Mouse (Mus musculus) cerebellum, postnatal 14 days (tissue): Measurements from ENCODE around the gene H2-M2.
"Not testable (repeated sequence)": the region's sequence is repeated elsewhere in the genome, so short reads cannot be mapped to it uniquely, and the experiment has no call there.

Experiments
- DNase-seq, 2 experiments: peaks; one replicate each; pipeline ENCODE4 v3.0.0; 2021; ENCODE audit warnings: mixed read lengths in 2 of 2

Gene H2-M2

GRCm38 (mm10) chr17:37483452-37483851, at the start of gene H2-M2:
Gene H2-M2 (minus strand): TSS chr17:37483552.
- no peak for DNase-seq

- DNase-seq: not testable (repeated sequence)
Observed at GRCm38 (mm10) chr17:37525427-37525826, 42.1 kb upstream of the H2-M2 start.

- not testable (repeated sequence) for DNase-seq
Observed at GRCm38 (mm10) chr17:37524612-37525011, 41.3 kb upstream of the H2-M2 start.

GRCm38 (mm10) chr17:37507730-37508129, 24.4 kb upstream of the H2-M2 start, which contains the start of gene Olfr111:
Gene Olfr111 (plus strand): TSS chr17:37508030.
- no peak for DNase-seq

GRCm38 (mm10) chr17:37491930-37492518, 8.7 kb upstream of the H2-M2 start, which contains the start of gene Olfr110:
Gene Olfr110 (plus strand): TSS chr17:37492468.
- no peak for DNase-seq

- DNase-seq: no peak
Observed at GRCm38 (mm10) chr17:37458616-37459015, 24.7 kb downstream of the H2-M2 start, which contains the start of gene Olfr109. Gene Olfr109 (plus strand): TSS chr17:37458916.

GRCm38 (mm10) chr17:37445180-37445579, 38.2 kb downstream of the H2-M2 start, which contains the start of gene Olfr108:
Gene Olfr108 (plus strand): TSS chr17:37445480.
- DNase-seq: no peak
